Mouse (Mus musculus): ENCODE measurements around the gene Plekho1.

The Plekho1 gene

DNA sequence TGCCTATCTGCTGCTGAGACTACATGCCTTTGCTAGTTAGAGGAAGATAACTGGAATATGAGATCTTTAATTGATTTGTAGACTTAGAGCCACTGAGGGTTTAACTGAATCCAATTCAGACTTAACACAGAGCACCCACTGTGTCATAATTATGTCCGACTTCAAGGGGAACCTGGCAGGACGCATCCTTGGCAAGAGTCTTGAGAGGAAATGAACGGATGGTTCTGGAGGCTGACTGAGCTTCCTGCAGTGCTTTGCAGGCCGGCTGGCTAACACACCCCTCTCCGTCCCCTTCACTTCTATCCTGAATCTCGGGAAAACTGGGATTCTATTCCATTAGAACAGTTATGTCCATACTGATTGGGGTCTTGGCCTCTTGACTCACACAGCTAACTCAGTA is 12.7 kb upstream of the Plekho1 start:
- no peak for DNase-seq (ENCODE audit: low spot score)

DNA sequence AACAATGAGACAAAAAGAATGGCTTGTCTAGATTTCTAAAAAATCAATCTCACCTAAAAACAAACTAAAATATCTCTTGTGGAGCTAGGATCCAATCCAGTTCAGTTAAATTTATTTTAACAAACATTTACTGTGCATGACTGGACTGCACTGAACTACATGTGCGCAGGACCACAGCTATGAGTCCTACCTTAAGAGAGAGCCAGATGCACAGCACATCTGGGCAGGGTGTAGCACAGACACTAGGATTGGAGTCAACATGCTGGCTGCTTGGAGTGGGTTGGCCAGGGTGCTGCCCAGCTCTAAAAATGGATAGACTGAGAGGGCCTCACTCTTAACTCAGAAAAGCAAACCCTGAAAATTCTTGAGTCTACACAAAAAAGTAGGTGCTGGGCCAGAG is 5.8 kb upstream of the Plekho1 start:
- no peak for DNase-seq (ENCODE audit: low spot score)

DNA sequence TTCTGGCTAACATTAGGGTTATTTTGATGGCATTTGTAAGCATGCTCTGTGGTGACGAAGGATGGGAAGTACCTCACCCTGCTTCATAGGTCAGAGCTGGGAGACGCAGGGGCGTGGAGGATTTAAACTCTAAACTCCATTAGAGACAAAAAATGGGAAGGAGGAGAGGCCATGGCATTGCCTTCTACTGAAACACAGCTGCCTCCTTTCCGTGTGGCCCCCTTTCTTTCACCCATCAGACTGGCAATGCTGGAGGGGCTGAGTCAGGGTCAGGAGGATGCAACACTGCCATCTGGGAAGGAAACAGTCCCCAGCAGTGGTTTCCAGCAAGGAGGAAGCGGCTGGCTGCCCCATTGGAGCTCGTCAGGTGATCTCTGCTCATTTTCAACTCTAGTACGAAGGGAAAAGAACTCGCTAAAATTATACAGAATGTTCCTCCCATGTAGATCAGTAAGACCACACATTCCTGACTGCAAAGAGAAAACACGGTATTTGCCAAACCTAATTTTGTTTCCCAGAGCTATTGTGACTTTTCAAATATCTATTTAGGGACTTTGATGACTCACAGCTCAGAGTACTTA is 5.2 kb upstream of the Plekho1 start:
- peak; percentile 48 for DNase-seq (ENCODE audit: low spot score)

DNA sequence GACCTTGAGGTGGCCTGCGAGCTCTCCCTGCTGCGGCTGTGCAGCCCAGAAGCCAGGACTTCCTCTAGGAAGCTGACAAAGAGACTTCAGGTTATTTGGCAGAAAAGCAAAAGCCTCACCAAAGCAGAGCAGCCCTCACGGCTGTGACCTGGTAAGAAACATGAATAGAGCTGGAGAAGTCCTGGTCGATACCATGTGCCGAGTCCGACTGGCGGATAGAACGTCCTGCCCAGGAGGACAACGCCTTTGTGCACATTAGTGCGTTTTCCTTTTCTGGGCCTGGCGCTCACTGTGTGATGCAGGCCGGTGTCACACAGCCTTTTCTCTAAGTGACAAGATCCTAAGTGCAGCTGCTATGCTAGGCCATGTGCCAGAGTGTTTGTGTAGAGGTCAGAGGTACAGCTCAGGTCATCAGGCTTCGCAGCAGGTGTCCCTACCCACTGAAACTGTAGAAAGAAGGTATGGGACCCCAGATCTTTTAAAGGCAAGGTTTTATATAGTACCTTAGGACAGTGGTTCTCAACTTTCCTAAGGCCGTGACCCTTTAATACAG is 4.4 kb upstream of the Plekho1 start:
- DNase-seq (ENCODE audit: low spot score) = no peak

DNA sequence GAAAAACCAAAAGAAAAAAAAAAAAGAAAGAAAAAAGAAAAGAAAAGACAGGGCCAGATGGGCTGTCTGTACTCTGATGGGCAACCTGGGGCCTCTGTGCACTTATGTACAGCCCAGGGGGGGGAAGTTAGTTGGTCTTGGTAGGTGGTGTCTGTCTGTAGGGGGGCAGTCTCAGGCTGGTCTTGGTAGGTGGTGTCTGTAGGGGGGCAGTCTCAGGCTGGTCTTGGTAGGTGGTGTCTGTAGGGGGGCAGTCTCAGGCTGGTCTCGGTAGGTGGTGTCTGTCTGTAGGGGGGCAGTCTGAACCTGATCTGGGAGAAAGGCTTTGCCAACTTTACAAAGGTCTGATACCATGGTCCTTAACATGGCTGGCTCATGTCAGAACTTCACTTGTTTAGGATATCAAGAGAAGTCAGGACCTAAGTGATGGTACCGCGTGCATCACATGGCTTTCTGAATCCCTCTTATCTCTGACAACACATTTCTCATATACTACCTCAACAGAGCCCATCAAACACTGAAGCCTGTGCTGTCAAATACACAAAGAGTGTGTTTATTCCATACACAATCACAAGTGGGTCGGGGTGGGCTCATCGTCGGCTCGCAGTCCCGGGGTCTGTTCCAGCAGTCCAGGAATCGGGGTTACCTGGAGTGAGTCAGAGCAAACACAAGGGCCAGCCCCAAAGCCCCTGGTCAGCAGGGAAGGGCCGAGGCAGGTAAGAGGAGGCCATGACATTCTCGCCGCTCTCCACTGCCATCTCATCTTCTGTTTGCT is 3.7 kb upstream of the Plekho1 start:
- no peak for DNase-seq (ENCODE audit: low spot score)

DNA sequence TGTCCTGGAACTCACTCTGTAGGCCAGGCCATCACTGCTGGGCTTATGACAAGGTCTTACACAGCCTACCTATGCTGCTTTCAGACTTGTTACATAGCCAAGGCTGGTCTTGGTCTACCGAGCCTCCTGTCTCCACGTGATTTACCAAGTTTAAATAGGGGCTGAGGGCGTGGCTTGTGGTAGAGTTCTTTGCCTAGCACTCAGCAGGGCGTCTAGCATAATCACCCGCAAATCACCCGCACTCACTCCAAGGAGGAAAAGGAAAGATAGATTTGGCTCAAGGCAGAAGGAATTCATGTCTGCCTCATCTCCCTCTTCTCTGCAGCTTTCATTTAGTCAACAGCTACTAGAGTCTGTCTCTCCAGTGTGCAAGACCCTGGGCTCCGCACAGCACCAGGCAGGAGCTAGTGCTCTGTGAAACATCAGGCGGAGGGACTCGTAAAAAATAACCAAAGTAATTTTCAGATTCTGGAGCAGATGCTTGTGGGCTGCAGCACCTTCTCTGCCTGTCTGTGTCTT is 1.5 kb upstream of the Plekho1 start:
- DNase-seq (ENCODE audit: low spot score) = peak; percentile 30

DNA sequence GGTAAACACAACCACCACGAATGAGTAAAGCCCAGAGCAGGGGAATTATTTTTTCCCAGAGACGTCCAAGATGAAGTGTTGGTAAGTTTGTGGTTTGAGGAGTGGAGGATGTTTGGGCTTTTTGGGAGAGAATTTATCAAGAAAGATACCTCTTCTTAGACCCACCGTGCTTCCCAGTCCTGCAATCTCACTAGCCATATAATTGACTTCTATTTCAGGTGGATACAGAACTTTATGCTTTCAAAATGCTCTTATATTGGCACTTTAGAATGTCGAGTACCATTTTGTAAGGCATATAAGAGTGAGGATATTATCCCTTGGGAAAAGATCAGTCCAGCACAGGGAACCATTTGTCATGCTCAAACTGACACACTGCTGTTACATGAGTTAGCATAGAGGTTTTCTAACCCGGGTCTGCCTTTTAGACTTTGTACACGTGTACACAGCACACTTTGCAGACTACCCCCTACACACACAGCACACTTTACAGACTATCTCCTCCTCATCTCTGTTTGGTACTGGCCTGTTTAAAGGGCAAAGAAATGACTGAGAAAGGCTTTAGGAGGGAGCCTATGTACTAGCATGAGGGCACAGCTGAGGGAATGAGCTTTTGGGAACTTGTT is 761 bp upstream of the Plekho1 start:
- peak; percentile 30 for DNase-seq (ENCODE audit: low spot score)

DNA sequence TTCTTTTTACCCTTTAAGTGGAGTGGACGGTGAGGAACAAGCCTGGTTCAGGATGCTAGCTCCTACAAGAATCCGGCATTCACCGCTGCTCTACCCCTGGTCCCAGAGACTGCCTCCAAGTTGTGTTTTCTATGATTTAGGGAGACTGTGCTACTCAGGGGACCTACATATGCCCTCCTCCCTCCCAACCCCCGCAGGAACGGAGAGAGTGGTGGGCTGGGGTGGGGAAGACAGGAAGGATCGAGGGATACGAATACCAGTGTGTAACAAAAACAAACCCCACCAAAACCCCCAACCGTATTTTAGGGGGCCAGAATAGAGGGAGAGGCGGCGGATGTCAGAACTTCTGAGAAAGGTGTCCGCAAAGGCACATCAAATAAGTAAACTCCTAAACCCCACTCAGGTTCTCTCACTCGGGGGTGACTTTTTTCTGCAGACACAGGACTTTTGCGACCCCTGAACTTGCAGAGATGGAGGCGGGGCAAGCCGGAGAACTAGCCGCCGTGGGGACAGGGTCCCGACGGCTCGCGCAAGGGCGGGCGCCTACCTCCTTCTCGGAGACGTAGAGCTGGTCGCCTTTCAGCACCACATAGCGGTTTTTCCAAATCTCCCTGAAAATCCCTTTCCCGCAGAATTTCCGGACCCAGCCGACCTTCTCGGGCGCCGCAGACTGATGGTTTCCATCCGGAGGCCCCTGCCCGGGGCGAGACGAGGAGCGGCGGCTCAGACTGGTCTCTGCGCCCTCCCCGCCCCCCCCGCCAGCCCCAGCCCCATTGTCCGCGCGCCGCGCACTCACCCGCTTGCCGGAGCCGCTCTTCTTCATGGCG is 613 bp downstream of the Plekho1 start:
- peak; percentile 52 for DNase-seq (ENCODE audit: low spot score)

DNA sequence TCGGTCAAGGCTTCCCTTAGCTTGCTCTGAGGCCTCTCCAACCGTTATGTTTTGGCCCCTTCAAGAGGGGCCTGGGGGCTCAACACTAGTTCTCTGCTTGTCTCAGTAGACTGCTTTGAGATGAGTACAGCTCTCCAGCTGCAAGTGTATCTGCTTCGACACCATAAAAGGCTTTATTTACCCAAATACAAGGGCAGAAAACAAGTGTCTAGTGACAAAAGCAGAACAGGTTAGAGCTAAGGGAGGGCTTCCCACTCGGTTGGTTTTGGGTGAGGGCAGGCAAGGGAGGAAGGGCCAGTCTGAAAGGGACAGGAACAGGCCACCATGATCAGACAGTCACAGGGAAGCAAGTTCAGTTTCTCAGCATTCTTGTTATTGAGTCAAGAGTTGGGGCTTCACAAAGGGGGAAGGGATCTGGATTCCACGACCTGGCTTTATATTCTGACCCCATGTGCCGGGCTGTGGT is 1.4 kb downstream of the Plekho1 start:
- DNase-seq (ENCODE audit: low spot score) = no peak

DNA sequence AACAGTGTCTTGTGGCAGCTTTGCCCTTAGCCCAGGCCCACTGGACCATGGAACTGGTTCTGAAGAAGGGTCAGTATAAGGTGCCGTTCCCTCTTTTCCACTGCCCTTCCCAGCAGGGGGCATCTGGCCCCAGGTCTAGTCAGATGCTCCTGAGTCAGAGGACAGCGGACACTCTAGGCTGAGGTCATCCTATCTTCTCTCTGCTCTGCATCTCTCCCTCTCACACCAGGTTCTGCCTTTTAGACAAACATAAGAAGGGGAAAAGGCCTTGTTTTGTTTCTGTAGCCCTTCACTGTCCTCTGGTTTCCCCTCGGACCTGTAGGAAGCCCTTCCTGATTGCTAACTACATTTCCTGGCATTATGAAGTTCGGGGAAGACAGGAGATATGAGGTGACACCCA is 1.9 kb downstream of the Plekho1 start:
- peak; percentile 80 for DNase-seq (ENCODE audit: low spot score)

DNA sequence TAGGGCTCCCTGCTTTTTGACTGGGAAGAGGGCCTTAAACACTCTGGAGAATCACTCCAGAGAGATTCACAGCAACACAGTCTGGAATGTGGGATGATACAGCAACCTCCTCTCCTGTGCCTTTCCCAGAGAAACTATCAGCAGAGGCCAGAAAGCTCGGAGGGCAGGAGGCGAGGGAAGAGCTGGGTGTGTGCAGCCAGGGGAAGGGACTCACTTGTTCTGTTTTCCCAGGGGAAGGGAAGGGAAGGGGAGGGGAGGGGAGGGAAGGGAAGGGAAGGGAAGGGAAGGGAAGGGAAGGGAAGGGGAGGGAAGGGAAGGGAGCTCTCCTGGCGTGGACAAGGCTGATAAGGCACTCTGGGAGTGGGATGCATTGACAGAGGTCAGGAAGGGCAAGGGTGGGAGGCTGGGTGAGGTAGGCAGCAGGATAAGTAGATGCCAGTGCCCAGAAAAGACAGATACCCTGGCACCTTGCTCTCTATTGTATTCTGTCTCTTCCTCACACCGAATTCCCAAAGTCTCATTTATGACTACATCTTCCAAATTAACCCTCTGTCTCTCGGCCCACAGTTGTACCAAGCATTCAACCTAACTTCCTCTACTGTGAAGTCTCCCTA is 2.7 kb downstream of the Plekho1 start:
- DNase-seq (ENCODE audit: low spot score) = no peak

DNA sequence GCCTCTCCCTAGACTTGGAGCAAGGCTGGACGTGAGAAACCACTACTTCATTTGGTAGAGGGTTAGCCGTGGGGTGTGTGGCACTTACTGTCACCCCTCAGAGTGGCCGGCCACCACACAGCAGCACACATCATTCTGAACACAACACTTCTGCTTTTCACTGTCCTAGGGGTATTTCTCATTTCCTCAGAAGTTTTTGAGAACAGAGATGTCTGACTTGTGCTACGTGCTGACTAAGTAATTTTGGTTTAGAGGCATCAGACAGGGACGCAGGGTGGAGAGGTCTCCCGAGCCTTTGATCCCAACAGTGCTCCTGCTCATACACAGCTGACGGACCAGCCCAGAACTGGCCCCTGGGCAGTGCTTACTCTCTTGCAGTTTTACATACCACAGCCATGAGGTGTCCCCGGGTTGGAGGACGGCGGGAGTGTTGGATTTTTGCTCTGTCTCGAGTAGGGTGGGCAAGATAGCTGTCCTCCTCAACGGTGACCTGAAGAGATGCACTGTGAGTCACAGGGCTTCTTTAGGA is 5.3 kb downstream of the Plekho1 start:
- DNase-seq (ENCODE audit: low spot score) = no peak

DNA sequence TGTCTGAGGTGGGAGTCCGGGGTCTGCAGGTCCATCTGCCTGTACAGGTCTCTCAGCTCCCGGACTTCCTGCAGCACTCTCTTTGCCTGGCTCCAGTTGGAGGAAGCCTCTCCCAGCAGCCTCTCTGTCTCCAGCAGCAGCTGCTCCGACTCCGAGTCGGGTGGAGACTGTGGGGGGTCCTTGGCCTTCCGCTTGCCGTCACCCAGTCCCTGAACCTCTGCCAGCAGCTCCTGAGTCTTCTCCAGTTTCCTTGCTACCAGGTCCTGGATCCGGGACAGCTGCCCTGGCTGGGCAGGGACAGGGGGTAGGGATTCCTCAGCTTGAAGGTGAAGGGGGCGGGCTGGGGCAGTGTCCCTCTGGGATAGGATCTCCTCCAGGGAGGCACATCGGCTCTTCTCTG is 6.8 kb downstream of the Plekho1 start:
- DNase-seq (ENCODE audit: low spot score) = no peak

DNA sequence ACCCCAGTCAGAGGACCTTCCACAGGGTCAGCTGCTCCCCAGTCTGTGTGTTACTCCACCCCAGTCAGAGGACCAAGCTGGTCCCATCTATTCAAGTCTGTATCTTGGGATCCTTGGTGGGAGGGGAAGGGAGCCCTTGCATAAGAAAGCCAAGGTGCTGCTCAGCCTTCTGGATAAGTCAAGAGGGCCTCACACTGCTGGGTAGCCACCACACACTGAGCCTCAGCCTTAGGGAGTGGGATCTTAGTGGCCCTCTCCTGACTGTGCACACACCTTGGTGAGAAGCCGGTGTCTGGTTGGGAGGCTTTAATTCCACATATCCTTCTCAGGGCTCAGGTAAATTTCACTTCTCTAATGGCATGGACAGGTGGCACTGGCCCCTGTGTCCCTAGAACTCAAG is 7.7 kb downstream of the Plekho1 start:
- DNase-seq (ENCODE audit: low spot score) = no peak

DNA sequence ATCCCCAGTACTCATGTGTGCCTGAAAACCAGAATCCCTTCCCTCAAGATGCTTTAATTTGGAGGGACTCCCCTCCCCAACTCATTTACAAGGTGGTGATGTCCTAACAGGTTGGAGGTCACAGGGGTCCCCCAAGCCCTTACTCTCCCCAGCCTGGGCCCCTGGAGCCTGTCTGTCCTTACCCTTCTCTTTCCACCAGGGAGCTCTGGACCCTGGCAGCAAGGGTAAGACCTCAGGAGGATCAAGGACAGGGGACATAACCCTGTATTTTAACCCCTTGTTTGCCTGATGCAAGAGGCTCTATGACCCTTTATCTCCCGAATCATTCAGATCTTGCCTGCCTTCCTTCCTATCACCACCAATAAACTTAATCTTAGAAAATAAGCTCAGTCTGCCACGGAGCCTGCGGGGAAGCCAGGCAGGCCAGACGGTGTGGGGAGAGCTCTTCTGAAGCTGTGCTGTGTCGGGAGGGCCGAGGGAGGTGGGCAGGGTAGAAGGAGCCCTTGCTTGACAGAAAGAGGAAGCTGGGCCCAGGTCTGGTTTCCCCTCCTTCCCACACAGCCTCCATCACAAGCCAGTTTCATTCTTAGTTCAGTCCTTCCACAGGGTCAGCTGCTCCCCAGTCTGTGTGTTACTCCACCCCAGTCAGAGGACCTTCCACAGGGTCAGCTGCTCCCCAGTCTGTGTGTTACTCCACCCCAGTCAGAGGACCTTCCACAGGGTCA is 8.3 kb downstream of the Plekho1 start:
- DNase-seq (ENCODE audit: low spot score) = no peak

DNA sequence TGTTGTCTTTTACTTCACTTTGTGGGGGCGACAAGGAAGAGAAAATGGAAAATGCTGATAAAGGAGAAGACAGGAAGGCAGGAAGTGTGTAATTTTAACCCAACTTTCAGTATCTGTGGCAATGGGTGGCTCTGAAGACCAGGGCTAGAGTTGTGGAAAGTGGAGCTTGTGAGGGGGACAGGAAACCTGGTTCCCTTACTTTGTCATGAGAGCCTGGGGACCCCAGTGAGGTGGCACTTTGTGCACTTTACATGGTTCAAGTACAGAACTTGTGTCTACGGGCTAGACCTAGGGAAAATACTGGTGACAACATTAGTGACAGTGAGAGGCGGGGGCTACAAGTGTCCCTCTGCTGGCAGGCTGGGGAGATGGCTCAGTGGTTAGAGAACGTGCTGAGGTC is 8.8 kb downstream of the Plekho1 start:
- no peak for DNase-seq (ENCODE audit: low spot score)

DNA sequence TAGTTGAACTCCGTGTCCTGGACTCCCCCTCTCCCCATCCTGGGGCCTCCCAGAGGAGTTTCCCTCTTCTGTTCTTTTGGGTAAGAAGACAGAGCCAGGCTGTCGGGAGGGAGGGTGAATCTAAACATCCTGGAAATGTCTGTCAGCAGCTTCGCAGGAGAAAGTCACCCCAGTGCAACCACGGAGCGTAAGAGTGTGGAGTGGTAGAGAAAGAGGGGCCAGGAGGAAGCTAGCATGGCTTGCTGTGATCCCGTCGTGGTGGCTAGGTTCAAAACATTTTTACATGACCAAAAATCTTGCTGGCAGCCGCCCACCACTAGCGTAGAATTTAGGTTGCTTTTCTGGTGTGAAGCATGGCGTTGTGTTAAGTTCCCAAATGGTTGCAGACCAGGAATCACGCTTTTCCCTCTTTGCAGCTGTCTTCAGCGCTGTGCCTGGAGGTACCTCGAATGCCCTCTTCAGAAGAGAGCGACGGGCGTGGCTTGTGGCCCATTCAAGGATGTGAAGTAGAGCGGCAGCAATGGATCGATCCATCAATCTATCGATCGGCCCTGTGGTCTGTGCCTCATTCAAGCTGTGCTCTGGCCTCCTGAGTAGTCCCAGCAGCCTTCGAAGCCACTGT is 9.7 kb downstream of the Plekho1 start:
- DNase-seq (ENCODE audit: low spot score) = peak; percentile 56

DNA sequence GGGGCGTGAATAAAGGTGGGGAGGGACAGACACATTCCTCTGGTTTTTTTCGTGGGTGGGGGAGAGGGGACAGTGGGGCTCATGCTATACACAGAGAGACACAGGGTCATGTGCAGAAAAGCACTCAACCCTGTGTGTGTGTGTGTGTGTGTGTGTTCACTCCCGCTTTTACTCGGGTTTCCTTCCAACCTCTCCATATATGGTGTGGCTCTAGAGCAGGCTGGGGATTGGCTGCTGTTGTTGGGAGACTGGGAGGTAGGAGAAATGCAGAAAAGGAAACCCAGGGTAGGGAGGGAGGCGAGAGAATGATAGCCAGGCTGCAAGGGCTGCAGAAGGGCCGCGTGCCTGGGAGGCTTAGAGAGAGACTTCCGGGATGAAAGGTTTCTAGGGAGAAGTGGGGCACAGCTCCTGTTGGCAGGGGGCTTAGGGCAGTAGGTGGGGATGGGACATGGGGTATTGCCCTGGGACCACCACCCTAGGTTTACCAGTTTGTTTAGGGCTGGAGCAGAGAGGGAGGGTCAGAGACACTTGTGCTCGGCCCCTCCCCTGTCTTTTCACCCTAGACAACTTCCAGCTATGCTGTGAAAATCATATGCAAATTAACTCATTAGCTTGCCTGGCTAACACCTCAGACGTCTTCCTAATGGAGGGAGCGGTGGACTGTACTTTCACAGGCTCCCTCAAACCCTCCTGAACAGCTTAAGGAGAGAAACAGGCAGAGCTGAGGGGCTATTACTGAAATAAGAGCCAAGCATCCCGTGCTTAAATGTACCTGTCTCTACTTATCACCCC is 10.4 kb downstream of the Plekho1 start:
- DNase-seq (ENCODE audit: low spot score) = peak; percentile 82

DNA sequence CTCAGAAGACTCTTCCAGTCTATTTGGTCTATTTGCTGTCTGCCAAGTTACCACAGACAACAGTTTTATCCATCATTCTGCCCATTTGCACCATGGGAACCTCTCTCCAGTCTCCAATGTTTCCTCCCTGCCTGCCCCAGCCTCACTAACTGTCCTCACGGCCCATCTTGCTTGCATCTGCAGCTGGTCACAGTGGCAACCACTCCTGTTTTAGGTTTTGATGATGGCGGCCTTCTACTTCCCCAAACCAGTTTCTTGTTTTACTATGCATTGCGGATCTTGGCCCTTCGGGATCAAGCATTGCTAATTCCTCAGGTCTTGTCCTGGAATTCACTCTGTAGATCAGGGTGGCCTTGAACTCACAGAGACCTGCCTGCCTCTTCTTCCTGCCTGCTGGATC is 13.7 kb downstream of the Plekho1 start:
- DNase-seq (ENCODE audit: low spot score) = no peak

All from MN1 (cell line).